Mouse (Mus musculus): ENCODE measurements around the gene Farp2. TPM values are rescaled to one million over a fixed set of nuclear protein-coding genes. Genes with fewer than 3 reads are reported as not detected.

Gene Farp2
- polyA plus RNA-seq, 1 experiment from 2014 or later: 3.2 TPM

DNA sequence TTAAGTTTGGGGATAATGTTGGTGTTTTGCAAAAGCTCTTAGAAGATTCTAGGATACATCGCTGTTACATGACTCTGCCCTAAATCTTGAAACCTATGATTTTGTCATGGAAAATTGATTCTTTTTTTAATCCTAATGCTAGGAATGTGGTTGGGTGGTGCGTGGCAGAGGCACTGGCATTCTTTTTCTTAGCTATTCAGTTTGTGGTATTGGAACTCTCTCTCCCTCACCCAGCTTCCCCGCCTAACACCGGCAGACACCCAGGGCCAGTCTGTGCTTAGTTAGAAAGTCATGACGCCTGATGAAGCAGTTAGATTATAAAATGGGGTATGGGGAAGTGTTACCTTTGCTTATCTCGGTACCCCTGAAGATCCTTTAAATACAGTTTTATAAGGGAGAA lies 25.3 kb downstream of the Farp2 start:
- Histone ChIP-seq H3K4me1 (ENCODE audit: control insufficient read depth, insufficient read depth, low read length) (no peaks in the 10 kb centered on the region), H3K4me3 (ENCODE audit: low read depth, low read length) (no peak overlapping the region), H3K36me3 (ENCODE audit: control insufficient read depth, insufficient read depth, low read length) (no peaks in the 10 kb centered on the region), H3K9me3 (ENCODE audit: control insufficient read depth, low read length) (no peaks in the 10 kb centered on the region), H3K4me2 (no peak overlapping the region), H3K27me3 (ENCODE audit: control insufficient read depth, insufficient read depth, low read length) (no peaks in the 10 kb centered on the region), H3K9ac (ENCODE audit: low read length) (no peak overlapping the region), H3K27ac (ENCODE audit: low read depth, low read length) (no peak overlapping the region)
- ATAC-seq (ENCODE audit: low FRiP score) (no peak), DNase-seq (ENCODE audit: low spot score, missing footprints) (no peak)
- 92% methylated on average over 6 of the region's 6 CpGs for WGBS

DNA sequence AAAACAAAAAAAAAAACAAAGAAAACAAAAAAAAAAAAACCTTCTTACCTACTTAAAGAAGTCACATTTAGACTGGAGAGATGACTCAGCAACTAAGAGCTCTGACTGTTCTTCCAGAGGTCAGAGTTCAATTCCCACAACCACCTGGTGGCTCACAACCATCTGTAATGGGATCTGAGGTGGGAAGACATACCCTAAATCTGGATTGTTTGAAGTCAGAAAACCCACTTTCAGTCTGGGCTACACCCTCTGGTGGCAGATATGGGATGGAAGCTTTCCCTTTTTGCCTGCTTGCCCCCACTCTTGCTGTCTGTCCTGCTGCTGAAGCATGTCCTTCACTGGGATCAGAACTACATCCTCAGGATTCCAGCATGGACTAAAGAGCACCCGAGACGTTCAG lies 31.3 kb downstream of the Farp2 start:
- H3K9me3 ChIP-seq (ENCODE audit: control insufficient read depth, low read length): no peaks in the 10 kb centered on the region
- WGBS: 84% methylated on average over 2 of the region's 2 CpGs
- DNase-seq (ENCODE audit: low spot score, missing footprints): no peak
- no peak overlapping the region for H3K9ac ChIP-seq (ENCODE audit: low read length)
- no peak overlapping the region for H3K4me2 ChIP-seq
- H3K4me3 ChIP-seq (ENCODE audit: low read depth, low read length): no peak overlapping the region
- no peak for ATAC-seq (ENCODE audit: low FRiP score)
- no peaks in the 10 kb centered on the region for H3K36me3 ChIP-seq (ENCODE audit: control insufficient read depth, insufficient read depth, low read length)
- H3K27me3 ChIP-seq (ENCODE audit: control insufficient read depth, insufficient read depth, low read length): no peaks in the 10 kb centered on the region
- H3K27ac ChIP-seq (ENCODE audit: low read depth, low read length): no peak overlapping the region
- no peaks in the 10 kb centered on the region for H3K4me1 ChIP-seq (ENCODE audit: control insufficient read depth, insufficient read depth, low read length)

DNA sequence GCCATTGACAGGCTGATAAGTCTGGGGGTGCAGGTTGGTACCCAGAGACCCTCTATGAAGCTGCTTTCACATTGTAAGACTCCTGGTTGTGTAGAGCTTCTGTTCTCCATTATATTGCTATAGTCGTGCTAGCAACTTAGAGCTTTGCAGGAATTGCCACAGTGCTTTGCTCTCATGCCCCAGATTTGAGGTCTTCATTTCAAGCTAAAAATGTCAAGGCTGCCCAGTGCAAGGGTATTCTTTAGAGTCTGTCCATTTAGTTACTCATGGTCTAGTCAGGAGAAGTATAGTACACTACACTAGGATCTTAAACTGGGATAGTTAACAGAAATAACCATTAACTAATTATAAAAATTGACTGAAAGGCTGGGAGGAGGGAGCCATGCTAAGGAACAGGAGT lies 35.4 kb downstream of the Farp2 start:
- WGBS: 79% methylated on average over 1 of the region's 1 CpGs

DNA sequence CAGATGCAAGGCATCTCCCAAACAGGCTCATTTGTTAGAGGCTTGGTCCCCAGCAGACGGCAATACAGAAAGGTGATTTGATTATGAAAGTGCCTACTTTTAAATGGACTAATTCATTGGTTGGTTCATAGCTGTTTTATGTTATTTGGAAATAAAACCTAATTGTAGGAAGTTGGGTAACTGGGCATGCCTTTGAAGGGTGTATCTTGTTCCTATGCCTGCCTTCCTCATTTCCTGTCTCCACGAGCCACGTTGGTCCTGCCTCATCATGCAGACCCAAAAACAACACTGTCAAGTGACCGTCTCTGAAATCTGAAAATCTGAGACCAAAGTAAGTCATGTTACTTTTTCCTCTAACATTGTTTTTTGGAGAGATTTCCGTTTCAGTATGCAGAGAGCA lies 39.5 kb downstream of the Farp2 start:
- Histone ChIP-seq H3K27ac (ENCODE audit: low read depth, low read length) (no peak overlapping the region), H3K9me3 (ENCODE audit: control insufficient read depth, low read length) (no peaks in the 10 kb centered on the region), H3K36me3 (ENCODE audit: control insufficient read depth, insufficient read depth, low read length) (no peaks in the 10 kb centered on the region), H3K27me3 (ENCODE audit: control insufficient read depth, insufficient read depth, low read length) (no peaks in the 10 kb centered on the region), H3K4me1 (ENCODE audit: control insufficient read depth, insufficient read depth, low read length) (no peaks in the 10 kb centered on the region), H3K9ac (ENCODE audit: low read length) (no peak overlapping the region), H3K4me3 (ENCODE audit: low read depth, low read length) (no peak overlapping the region), H3K4me2 (no peak overlapping the region)
- DNase-seq (ENCODE audit: low spot score, missing footprints) (no peak), ATAC-seq (ENCODE audit: low FRiP score) (no peak)
- 86% methylated on average over 5 of the region's 5 CpGs for WGBS

More for the DNA sequence above, 35.4 kb downstream of the Farp2 start:
- Histone ChIP-seq H3K4me2 (no peak overlapping the region), H3K36me3 (ENCODE audit: control insufficient read depth, insufficient read depth, low read length) (no peaks in the 10 kb centered on the region), H3K9me3 (ENCODE audit: control insufficient read depth, low read length) (no peaks in the 10 kb centered on the region), H3K4me3 (ENCODE audit: low read depth, low read length) (no peak overlapping the region), H3K4me1 (ENCODE audit: control insufficient read depth, insufficient read depth, low read length) (no peaks in the 10 kb centered on the region), H3K27ac (ENCODE audit: low read depth, low read length) (no peak overlapping the region), H3K9ac (ENCODE audit: low read length) (no peak overlapping the region), H3K27me3 (ENCODE audit: control insufficient read depth, insufficient read depth, low read length) (no peaks in the 10 kb centered on the region)
- ATAC-seq (ENCODE audit: low FRiP score): no peak
- DNase-seq (ENCODE audit: low spot score, missing footprints): no peak

DNA sequence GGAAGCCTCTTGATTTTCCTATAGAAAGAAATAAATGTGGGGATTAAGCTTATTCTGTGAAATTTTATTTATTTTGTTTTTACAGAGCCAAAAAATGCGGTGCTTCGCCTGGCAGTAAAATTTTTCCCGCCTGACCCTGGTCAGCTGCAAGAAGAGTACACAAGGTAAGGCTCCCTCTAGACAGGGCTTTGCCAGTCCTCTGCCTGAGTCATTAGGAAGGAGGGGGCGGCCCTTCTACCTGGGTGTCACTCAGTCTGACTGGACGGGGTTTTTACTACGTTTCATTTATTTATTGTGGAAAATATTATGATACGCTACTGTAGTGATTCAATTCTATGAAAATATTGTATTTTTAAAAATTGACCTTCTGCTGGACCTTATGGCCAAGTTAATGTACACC lies 51.3 kb downstream of the Farp2 start:
- H3K4me2 ChIP-seq: no peak overlapping the region
- H3K4me1 ChIP-seq (ENCODE audit: control insufficient read depth, insufficient read depth, low read length): no peaks in the 10 kb centered on the region
- no peak overlapping the region for H3K27ac ChIP-seq (ENCODE audit: low read depth, low read length)
- no peak overlapping the region for H3K9ac ChIP-seq (ENCODE audit: low read length)
- H3K9me3 ChIP-seq (ENCODE audit: control insufficient read depth, low read length): no peaks in the 10 kb centered on the region
- H3K27me3 ChIP-seq (ENCODE audit: control insufficient read depth, insufficient read depth, low read length): no peaks in the 10 kb centered on the region
- no peak for DNase-seq (ENCODE audit: low spot score, missing footprints)
- 86% methylated on average over 7 of the region's 7 CpGs for WGBS
- H3K4me3 ChIP-seq (ENCODE audit: low read depth, low read length): no peak overlapping the region
- no peak for ATAC-seq (ENCODE audit: low FRiP score)
- no peaks in the 10 kb centered on the region for H3K36me3 ChIP-seq (ENCODE audit: control insufficient read depth, insufficient read depth, low read length)

DNA sequence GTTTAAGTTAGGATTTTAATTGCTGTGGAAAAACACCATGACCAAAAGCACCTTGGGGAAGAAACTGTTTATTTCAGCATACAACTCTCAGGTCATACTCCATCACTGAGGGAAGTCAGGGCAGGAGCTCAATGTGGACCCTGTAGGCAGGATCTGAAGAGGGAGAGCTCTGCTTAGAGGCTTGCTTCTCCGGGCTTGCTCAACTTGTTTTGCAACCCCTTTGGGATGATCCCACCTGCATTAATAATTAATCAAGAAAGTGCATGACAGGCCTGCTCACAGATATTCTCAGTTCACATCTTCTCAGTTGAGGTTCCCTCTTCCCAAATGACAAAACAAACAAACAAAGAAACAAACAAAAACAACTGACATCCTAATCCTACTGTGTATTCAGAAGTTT lies 51.8 kb downstream of the Farp2 start:
- H3K9ac ChIP-seq (ENCODE audit: low read length): no peak overlapping the region
- H3K4me1 ChIP-seq (ENCODE audit: control insufficient read depth, insufficient read depth, low read length): no peaks in the 10 kb centered on the region
- no peaks in the 10 kb centered on the region for H3K9me3 ChIP-seq (ENCODE audit: control insufficient read depth, low read length)
- no peak overlapping the region for H3K27ac ChIP-seq (ENCODE audit: low read depth, low read length)
- DNase-seq (ENCODE audit: low spot score, missing footprints) (no peak), ATAC-seq (ENCODE audit: low FRiP score) (no peak)
- 79% methylated on average over 1 of the region's 1 CpGs for WGBS
- H3K27me3 ChIP-seq (ENCODE audit: control insufficient read depth, insufficient read depth, low read length): no peaks in the 10 kb centered on the region
- H3K36me3 ChIP-seq (ENCODE audit: control insufficient read depth, insufficient read depth, low read length): no peaks in the 10 kb centered on the region
- H3K4me3 ChIP-seq (ENCODE audit: low read depth, low read length): no peak overlapping the region
- no peak overlapping the region for H3K4me2 ChIP-seq

DNA sequence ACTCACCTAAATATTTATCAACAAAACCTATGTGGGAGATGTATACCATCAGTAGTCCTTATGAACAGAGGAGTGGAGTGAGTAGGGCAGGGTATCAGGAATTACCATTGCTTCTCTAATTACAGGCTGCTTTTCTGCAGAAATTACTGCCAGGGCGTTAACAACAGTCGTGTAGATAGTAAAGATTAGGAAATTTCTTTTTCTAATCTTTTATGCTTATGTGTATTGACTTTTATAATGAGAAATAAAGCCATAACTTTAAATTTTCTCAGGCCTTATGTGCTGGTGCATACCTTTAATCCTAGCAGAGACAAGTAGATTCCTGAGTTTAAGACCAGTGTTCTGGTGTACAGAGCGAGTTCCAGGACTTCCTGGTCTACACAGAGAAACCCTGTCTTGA lies 52.9 kb downstream of the Farp2 start:
- WGBS: 84% methylated on average over 3 of the region's 3 CpGs
- no peaks in the 10 kb centered on the region for H3K27me3 ChIP-seq (ENCODE audit: control insufficient read depth, insufficient read depth, low read length)
- DNase-seq (ENCODE audit: low spot score, missing footprints) (no peak), ATAC-seq (ENCODE audit: low FRiP score) (no peak)
- H3K4me3 ChIP-seq (ENCODE audit: low read depth, low read length): no peak overlapping the region
- H3K4me2 ChIP-seq: no peak overlapping the region
- H3K4me1 ChIP-seq (ENCODE audit: control insufficient read depth, insufficient read depth, low read length): no peaks in the 10 kb centered on the region
- no peaks in the 10 kb centered on the region for H3K9me3 ChIP-seq (ENCODE audit: control insufficient read depth, low read length)
- no peaks in the 10 kb centered on the region for H3K36me3 ChIP-seq (ENCODE audit: control insufficient read depth, insufficient read depth, low read length)
- no peak overlapping the region for H3K27ac ChIP-seq (ENCODE audit: low read depth, low read length)
- no peak overlapping the region for H3K9ac ChIP-seq (ENCODE audit: low read length)

DNA sequence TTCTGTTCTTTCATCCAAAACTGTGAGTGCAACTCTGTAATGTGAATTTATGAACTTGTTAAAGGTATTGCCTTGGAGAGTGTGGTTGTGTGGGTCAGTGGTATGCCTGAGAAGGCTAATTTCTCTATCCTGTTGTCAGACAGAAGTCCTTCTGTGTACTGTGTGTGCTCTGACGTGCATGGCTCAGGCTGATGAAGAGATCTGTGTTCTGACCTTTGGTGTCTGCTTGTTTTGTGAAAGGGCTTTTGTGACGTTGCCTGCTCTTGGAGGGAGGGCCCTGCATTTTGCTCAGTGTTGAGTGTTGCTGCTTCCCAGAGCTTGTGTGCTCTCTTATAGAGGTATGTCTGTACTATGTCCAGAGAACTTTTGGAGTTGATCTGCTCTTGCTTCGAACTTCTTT lies 55.1 kb downstream of the Farp2 start:
- Histone ChIP-seq H3K27me3 (ENCODE audit: control insufficient read depth, insufficient read depth, low read length) (no peaks in the 10 kb centered on the region), H3K4me1 (ENCODE audit: control insufficient read depth, insufficient read depth, low read length) (no peaks in the 10 kb centered on the region), H3K9ac (ENCODE audit: low read length) (no peak overlapping the region), H3K4me3 (ENCODE audit: low read depth, low read length) (no peak overlapping the region), H3K36me3 (ENCODE audit: control insufficient read depth, insufficient read depth, low read length) (no peaks in the 10 kb centered on the region), H3K4me2 (no peak overlapping the region), H3K9me3 (ENCODE audit: control insufficient read depth, low read length) (no peaks in the 10 kb centered on the region), H3K27ac (ENCODE audit: low read depth, low read length) (no peak overlapping the region)
- DNase-seq (ENCODE audit: low spot score, missing footprints) (no peak), ATAC-seq (ENCODE audit: low FRiP score) (no peak)
- 65% methylated on average over 3 of the region's 3 CpGs for WGBS

DNA sequence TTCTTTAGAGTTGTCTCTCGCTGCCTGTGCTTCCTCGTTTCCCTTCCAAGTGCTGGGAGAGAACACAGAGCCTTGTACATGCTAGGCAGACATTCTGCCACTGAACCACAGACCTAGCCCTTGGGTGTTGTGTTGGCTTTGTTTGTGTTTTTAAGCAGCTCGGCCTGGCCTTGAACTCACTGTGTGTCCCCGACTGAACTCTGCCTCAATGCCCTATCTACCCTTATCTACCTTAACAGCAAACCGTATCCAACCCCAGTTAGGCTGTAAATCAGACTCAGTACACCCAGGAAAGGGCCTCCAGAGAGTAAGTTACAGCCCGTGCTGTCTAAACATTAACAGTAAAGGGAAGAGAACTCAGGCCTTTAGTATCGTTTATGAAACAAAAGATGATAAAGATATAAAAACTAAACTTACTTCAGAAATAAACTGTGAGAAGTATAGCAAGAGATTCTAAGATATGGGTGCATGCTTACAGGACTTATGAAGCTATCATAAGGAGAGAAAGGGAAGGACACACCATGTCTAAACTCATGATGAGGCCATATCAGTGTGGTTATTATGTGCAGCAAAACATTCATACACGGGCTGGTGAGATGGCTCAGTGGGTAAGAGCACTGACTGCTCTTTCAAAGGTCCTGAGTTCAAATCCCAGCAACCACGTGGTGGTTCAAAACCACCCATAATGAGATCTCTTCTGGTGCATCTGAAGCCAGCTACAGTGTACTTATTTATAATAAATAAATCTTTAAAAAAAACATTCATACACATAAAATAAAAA lies 56.0 kb downstream of the Farp2 start:
- Histone ChIP-seq H3K4me2 (no peak overlapping the region), H3K4me1 (ENCODE audit: control insufficient read depth, insufficient read depth, low read length) (no peaks in the 10 kb centered on the region), H3K9ac (ENCODE audit: low read length) (no peak overlapping the region), H3K27me3 (ENCODE audit: control insufficient read depth, insufficient read depth, low read length) (no peaks in the 10 kb centered on the region), H3K4me3 (ENCODE audit: low read depth, low read length) (no peak overlapping the region), H3K36me3 (ENCODE audit: control insufficient read depth, insufficient read depth, low read length) (no peaks in the 10 kb centered on the region), H3K9me3 (ENCODE audit: control insufficient read depth, low read length) (no peaks in the 10 kb centered on the region), H3K27ac (ENCODE audit: low read depth, low read length) (no peak overlapping the region)
- ATAC-seq (ENCODE audit: low FRiP score) (no peak), DNase-seq (ENCODE audit: low spot score, missing footprints) (no peak)
- WGBS: 89% methylated on average over 9 of the region's 9 CpGs

Data from midbrain, embryonic 11.5 days (tissue).